Mouse (Mus musculus) limb, embryonic 11.5 days (tissue): ENCODE results near the gene Gna12. TPM values are rescaled to one million over a fixed set of nuclear protein-coding genes. Genes with fewer than 3 reads are reported as not detected.

Experiments used
- ATAC-seq: fragments of 200-750 bp; cut with Nextera tagmentation; 2 replicates; pipeline ENCODE4 v1.8.0; 2017; ENCODE audit warnings: low read depth; ENCODE audit not compliant: insufficient number of reproducible peaks, low FRiP score, low TSS enrichment
- DNase-seq: peaks from one replicate; pipeline ENCODE4 v3.0.0-alpha.2; 2015; ENCODE audit warnings: low spot score
- H3K27ac ChIP-seq: fragments of 300-500 bp; sonication (generic); replicated peaks from 2 replicates; pipeline ENCODE4 v1.5.1; 2014; ENCODE audit warnings: low read depth, mild to moderate bottlenecking, low read length
- H3K27me3 ChIP-seq: fragments of 300-500 bp; sonication (generic); 2 replicates; pipeline ENCODE4 v1.6.1; 2014; ENCODE audit warnings: mild to moderate bottlenecking, low read length, mixed read lengths; ENCODE audit not compliant: control insufficient read depth, insufficient read depth
- H3K36me3 ChIP-seq: fragments of 300-500 bp; sonication (generic); 2 replicates; pipeline ENCODE4 v1.6.1; 2014; ENCODE audit warnings: mild to moderate bottlenecking, low read length, moderate library complexity, mixed read lengths; ENCODE audit not compliant: control insufficient read depth, insufficient read depth
- H3K4me1 ChIP-seq: fragments of 300-500 bp; sonication (generic); 2 replicates; pipeline ENCODE4 v1.6.1; 2014; ENCODE audit warnings: low read length, mixed read lengths; ENCODE audit not compliant: control insufficient read depth, insufficient read depth
- H3K4me2 ChIP-seq: fragments of 300-500 bp; sonication (generic); 2 replicates; pipeline ENCODE4 v1.6.1; 2014; ENCODE audit warnings: low read depth, mild to moderate bottlenecking, moderate library complexity; ENCODE audit not compliant: severe bottlenecking
- H3K4me3 ChIP-seq: fragments of 300-500 bp; sonication (generic); 2 replicates; pipeline ENCODE4 v1.5.1; 2014; ENCODE audit warnings: low read depth, low read length
- H3K9ac ChIP-seq: fragments of 300-500 bp; sonication (generic); 2 replicates; pipeline ENCODE4 v1.6.1; 2014; ENCODE audit warnings: mild to moderate bottlenecking, low read length
- H3K9me3 ChIP-seq: fragments of 300-500 bp; sonication (generic); 2 replicates; pipeline ENCODE4 v1.6.1; 2016; ENCODE audit warnings: low read length; ENCODE audit not compliant: control insufficient read depth
- WGBS: fragments of 180-500 bp; shearing (Covaris S2); extraction: QIAGEN DNeasy Blood & Tissue Kit; methylation state at CpG from one replicate; pipeline ENCODE4 v1.1.7; 2014; 5-methylcytosine and 5-hydroxymethylcytosine counted together
- polyA plus RNA-seq: library from polyadenylated mRNA; unstranded; fragments of >200 nt; fragmentation: Nextera tagmentation; extraction: Ambion mirVana; gene quantifications from 2 replicates; pipeline ENCODE4 v1.2.1, GENCODE M21; 2014

Gene Gna12
- polyA plus RNA-seq, 1 experiment from 2014 or later = 34.5 TPM

GRCm38 (mm10) chr5:140858335-140858734 is 28.1 kb upstream of the Gna12 start:
- Histone ChIP-seq H3K9ac (no peak overlapping the region), H3K4me3 (no peak overlapping the region), H3K9me3 (no peaks in the 10 kb centered on the region), H3K4me1 (0 out of 2 replicates have a peak, but pooled peaks cover 3% of the 10 kb centered on the region), H3K27ac (no peak overlapping the region), H3K27me3 (no peaks in the 10 kb centered on the region), H3K4me2 (no peak overlapping the region), H3K36me3 (no peaks in the 10 kb centered on the region)
- 84% methylated on average over 3 of the region's 3 CpGs for WGBS
- ATAC-seq = no peak
- DNase-seq = no peak

- no peaks in the 10 kb centered on the region for H3K36me3 ChIP-seq
- no peak overlapping the region for H3K27ac ChIP-seq
- H3K4me3 ChIP-seq = no peak overlapping the region
- no peaks in the 10 kb centered on the region for H3K27me3 ChIP-seq
- 0 out of 2 replicates have a peak, but pooled peaks cover 3% of the 10 kb centered on the region for H3K4me1 ChIP-seq
- no peak for DNase-seq
- H3K4me2 ChIP-seq = no peak overlapping the region
- no peaks in the 10 kb centered on the region for H3K9me3 ChIP-seq
- H3K9ac ChIP-seq = no peak overlapping the region
- WGBS = 59% methylated on average over 8 of the region's 8 CpGs
- no peak for ATAC-seq
Measured at GRCm38 (mm10) chr5:140857432-140858154, 27.4 kb upstream of the Gna12 start.

GRCm38 (mm10) chr5:140855909-140856530 is 25.8 kb upstream of the Gna12 start:
- H3K27ac ChIP-seq = no peak overlapping the region
- no peak overlapping the region for H3K9ac ChIP-seq
- 0 out of 2 replicates have a peak, but pooled peaks cover 3% of the 10 kb centered on the region for H3K4me1 ChIP-seq
- no peaks in the 10 kb centered on the region for H3K27me3 ChIP-seq
- ATAC-seq = no peak
- H3K9me3 ChIP-seq = no peaks in the 10 kb centered on the region
- WGBS = 35% methylated on average over 11 of the region's 11 CpGs
- H3K36me3 ChIP-seq = no peaks in the 10 kb centered on the region
- no peak overlapping the region for H3K4me3 ChIP-seq
- no peak overlapping the region for H3K4me2 ChIP-seq
- DNase-seq = peak; percentile 27

- WGBS = 82% methylated on average over 4 of the region's 4 CpGs
- no peak overlapping the region for H3K9ac ChIP-seq
Measured at GRCm38 (mm10) chr5:140854700-140855099, 24.5 kb upstream of the Gna12 start.

GRCm38 (mm10) chr5:140853723-140854122 is 23.5 kb upstream of the Gna12 start:
- WGBS = 88% methylated on average over 5 of the region's 5 CpGs
- H3K27ac ChIP-seq = no peak overlapping the region
- DNase-seq = no peak

More at GRCm38 (mm10) chr5:140854700-140855099, 24.5 kb upstream of the Gna12 start:
- Histone ChIP-seq H3K4me3 (no peak overlapping the region), H3K4me2 (no peak overlapping the region), H3K4me1 (0 out of 2 replicates have a peak, but pooled peaks cover 3% of the 10 kb centered on the region), H3K36me3 (no peaks in the 10 kb centered on the region), H3K27ac (no peak overlapping the region), H3K9me3 (no peaks in the 10 kb centered on the region), H3K27me3 (no peaks in the 10 kb centered on the region)
- no peak for ATAC-seq
- no peak for DNase-seq

GRCm38 (mm10) chr5:140852435-140852996 is 22.3 kb upstream of the Gna12 start:
- ATAC-seq (no peak), DNase-seq (no peak)
- Histone ChIP-seq H3K36me3 (no peaks in the 10 kb centered on the region), H3K4me2 (no peak overlapping the region), H3K27ac (no peak overlapping the region), H3K4me3 (no peak overlapping the region), H3K27me3 (no peaks in the 10 kb centered on the region), H3K9ac (no peak overlapping the region), H3K4me1 (0 out of 2 replicates have a peak, but pooled peaks cover 3% of the 10 kb centered on the region), H3K9me3 (no peaks in the 10 kb centered on the region)
- WGBS = 70% methylated on average over 12 of the region's 12 CpGs

More at GRCm38 (mm10) chr5:140853723-140854122, 23.5 kb upstream of the Gna12 start:
- H3K36me3 ChIP-seq = no peaks in the 10 kb centered on the region
- no peak for ATAC-seq
- no peak overlapping the region for H3K4me2 ChIP-seq
- no peaks in the 10 kb centered on the region for H3K9me3 ChIP-seq
- H3K4me3 ChIP-seq = no peak overlapping the region
- H3K9ac ChIP-seq = no peak overlapping the region
- no peaks in the 10 kb centered on the region for H3K27me3 ChIP-seq
- 0 out of 2 replicates have a peak, but pooled peaks cover 3% of the 10 kb centered on the region for H3K4me1 ChIP-seq

GRCm38 (mm10) chr5:140847300-140847729 is 17.1 kb upstream of the Gna12 start:
- Histone ChIP-seq H3K36me3 (no peaks in the 10 kb centered on the region), H3K27ac (no peak overlapping the region), H3K9me3 (no peaks in the 10 kb centered on the region), H3K4me3 (no peak overlapping the region), H3K4me2 (no peak overlapping the region), H3K4me1 (no peaks in the 10 kb centered on the region), H3K9ac (no peak overlapping the region), H3K27me3 (no peaks in the 10 kb centered on the region)
- WGBS = 10% methylated on average over 5 of the region's 5 CpGs
- ATAC-seq (no peak), DNase-seq (peak; percentile 63)

- no peaks in the 10 kb centered on the region for H3K27me3 ChIP-seq
- H3K36me3 ChIP-seq = no peaks in the 10 kb centered on the region
- DNase-seq (no peak), ATAC-seq (no peak)
- H3K9ac ChIP-seq = no peak overlapping the region
- no peak overlapping the region for H3K27ac ChIP-seq
- no peaks in the 10 kb centered on the region for H3K9me3 ChIP-seq
- no peaks in the 10 kb centered on the region for H3K4me1 ChIP-seq
- no peak overlapping the region for H3K4me3 ChIP-seq
- no peak overlapping the region for H3K4me2 ChIP-seq
- 79% methylated on average over 4 of the region's 4 CpGs for WGBS
Measured at GRCm38 (mm10) chr5:140841942-140842341, 11.7 kb upstream of the Gna12 start.
